Mouse (Mus musculus) urinary bladder, postnatal 14 days (tissue): Measurements from ENCODE around the gene Zfp426.
A peak's percentile ranks its signal among the peaks of the same experiment; 100 is the strongest.

ENCODE experiments used
- DNase-seq: peaks from one replicate; pipeline ENCODE4 v3.0.0; 2021; ENCODE audit warnings: low spot score

Gene Zfp426

DNA sequence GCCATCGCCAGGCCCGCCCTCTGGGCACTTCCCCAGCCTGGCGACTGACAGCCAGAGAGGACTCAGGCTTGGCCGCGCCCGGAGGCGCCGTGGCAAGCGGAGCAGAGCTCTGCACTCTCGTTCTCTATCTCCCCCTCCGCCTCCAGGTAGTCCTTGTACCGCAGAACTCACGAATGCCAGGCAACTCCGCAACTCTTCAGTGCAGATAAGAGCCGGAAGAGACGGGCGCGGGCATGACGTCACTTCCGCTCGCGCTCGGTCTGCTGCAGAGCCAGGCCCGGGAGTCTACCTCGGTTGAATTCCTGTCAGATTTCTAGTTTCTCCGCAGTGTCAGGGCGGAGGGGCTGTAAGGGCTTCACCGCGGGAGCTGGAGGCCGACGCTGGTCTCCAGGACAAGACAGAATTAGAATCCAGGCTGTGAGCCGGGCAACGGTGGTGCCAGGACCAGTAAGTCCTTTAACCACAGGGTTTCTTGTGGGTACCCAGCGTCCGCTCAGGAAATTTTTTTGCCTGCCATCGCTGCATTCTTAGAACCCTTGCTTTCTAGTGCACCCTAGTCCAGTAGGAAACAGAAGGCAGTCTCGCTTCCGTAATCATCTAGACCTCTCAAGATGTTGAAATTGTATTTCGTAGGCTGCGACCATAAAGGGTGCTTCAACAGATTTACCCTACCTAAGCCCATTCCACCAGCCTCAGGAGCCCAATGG is at the start of gene Zfp426:
Gene Zfp426, minus strand, starts transcription at position 220 of the 707 bp plus-strand sequence.
- peak; percentile 83 for DNase-seq

DNA sequence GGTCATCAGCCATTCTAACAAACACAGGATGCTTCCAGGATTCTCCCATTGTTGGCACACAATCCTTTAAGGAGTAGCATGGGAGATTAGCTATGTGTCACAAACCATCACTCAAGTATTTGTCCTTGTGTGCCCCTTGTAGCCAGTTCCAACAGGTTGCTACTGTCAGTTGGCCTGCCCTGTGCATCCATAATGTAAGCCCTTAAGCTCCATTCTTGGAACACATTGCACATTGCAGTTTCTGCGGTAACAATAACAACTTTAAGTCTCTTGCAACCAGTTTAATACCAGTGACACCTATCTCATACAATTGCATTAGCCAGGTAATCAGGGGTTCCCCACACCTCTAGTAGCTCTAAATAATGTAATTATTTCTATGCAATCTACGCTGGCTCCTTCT is 44.1 kb upstream of the Zfp426 start:
- no peak for DNase-seq

GRCm38 (mm10) chr9:20534326-20534926 is 41.9 kb upstream of the Zfp426 start:
- DNase-seq, result no peak

GRCm38 (mm10) chr9:20521306-20521957 is 28.9 kb upstream of the Zfp426 start, which contains the start of gene Zfp266:
Gene Zfp266, minus strand, starts transcription at chr9:20521417.
- DNase-seq, result peak; percentile 92

- no peak for DNase-seq
Measured at GRCm38 (mm10) chr9:20520531-20521210, 28.1 kb upstream of the Zfp426 start.

DNA sequence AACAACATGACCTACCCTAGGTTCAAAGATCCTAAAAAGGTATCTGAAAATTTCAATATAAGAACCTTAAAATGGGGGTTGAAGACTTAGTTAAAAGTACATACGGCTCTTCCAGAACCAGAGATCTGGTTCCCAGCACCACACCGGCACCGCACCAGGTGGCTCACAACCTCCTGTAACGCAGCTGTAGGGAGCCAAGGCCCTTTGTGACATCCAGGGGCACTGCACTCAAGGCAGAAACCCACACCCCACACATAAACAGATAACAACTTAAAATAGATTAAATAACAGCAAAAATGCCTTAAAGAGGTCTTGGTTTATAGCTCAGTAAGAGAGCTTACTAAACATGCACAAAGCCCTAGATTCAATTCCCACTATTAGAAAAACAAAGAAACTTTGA is 27.4 kb upstream of the Zfp426 start:
- no peak for DNase-seq

DNA sequence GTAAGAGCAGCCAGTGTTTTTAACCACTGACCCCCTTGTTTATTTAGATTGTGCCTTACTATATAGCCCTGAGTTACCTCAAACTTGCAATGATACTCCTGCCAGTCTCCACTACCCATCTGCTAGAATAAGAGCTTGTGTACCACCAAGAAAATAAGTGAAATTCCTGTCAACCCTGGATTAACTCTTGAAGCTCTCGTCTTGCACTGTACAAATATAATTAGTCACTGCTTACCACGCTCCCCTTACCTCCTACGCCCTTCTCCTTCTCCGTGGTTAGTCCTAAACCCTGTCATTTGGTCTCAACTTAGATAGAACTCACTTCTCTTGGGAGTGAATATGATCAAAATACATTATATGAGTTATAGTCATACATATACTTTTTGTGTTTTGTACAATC is 26.2 kb upstream of the Zfp426 start:
- DNase-seq, result no peak

DNA sequence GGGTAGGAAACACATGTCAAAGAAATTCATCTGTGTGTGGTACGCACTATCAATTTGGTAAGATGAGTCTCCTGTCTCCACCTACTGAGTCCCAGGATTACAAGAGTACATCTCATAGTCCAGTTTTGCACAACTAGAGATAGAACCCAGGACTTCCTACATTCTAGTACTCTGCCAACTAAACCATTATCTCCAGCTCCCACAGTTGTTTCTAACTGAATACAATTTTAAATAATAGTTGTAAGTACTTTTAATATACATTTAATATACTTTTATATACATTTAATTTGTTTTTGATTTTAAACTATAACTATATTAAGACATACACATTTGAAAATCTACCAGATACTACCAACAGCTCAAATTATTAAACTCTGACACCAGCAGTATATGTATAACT is 25.2 kb upstream of the Zfp426 start:
- DNase-seq, result no peak

- no peak for DNase-seq
Measured at GRCm38 (mm10) chr9:20514016-20514415, 21.5 kb upstream of the Zfp426 start.

- no peak for DNase-seq
Measured at GRCm38 (mm10) chr9:20512714-20513113, 20.2 kb upstream of the Zfp426 start.

DNA sequence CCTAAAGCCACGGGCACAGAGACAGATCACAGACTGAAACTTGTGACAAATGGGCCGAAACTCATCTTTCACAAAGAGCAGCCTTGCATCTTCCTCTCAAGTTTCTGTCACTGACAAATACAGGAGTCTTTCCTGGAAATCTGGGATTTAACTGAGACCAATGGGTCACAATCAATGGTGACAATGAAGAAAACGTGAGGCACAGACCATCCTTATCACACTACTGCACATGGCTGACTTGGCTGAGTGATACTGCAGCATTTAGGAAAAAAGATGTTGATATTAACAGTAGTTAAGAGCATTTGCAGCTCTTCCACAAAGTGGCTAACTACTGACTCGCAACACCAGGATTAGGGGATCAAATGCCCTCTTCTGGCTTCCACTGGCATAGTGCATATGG is 19.1 kb upstream of the Zfp426 start:
- DNase-seq, result no peak

DNA sequence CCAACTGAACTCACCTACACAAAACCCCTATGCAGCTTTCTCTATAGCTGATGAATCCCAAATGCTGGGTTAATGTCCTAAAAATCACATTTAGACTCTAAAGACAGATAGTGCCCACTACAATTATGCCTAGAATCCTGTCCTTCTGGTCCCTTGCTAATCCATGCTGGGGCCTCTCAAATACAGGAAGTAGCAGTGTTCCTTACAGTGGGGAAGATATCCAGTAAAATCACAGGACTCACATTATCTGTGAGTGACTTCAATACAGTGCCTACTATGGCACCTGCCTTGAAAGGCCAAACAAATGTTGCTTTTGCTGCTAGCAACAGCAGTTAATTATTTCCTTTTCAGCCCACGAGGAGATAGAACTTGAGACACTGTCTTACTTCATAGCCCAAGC is 17.8 kb upstream of the Zfp426 start:
- no peak for DNase-seq

- no peak for DNase-seq
Measured at GRCm38 (mm10) chr9:20509676-20510075, 17.1 kb upstream of the Zfp426 start.

GRCm38 (mm10) chr9:20504801-20505200 is 12.3 kb upstream of the Zfp426 start:
- no peak for DNase-seq

GRCm38 (mm10) chr9:20493281-20493680 is 735 bp upstream of the Zfp426 start:
- DNase-seq, result no peak

DNA sequence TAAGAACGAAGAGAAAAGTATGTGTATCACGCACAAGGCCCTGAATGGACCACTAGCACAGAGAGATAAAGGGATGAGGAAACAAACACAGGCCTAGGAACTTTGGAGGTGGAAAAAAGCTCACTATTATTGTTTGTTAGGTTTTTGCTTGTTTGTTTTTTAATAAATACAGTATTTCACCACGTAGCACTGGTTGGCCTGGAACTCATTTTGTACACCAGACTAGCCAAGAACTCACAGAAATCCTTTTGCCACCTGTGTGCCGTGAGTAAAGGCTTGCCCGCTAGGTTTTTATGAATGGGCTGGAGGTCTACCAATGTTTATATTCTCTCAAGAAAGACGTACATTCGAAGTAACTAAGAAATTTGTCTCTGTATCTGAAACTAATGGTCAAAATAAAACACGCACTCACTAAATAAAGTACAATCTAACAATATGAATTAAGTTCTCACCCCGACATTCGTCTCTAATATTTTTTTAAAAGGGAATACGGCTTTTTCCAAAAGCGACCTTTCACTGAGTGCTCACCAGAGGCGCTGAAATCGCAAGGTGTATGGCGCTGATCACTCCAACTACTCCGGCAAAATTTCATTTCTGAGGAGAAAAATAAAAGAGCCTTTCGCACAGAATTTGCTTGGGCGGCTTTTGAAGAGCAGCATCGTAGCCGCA is 554 bp downstream of the Zfp426 start:
- DNase-seq, result no peak

GRCm38 (mm10) chr9:20489536-20489935 is 3.0 kb downstream of the Zfp426 start:
- no peak for DNase-seq

DNA sequence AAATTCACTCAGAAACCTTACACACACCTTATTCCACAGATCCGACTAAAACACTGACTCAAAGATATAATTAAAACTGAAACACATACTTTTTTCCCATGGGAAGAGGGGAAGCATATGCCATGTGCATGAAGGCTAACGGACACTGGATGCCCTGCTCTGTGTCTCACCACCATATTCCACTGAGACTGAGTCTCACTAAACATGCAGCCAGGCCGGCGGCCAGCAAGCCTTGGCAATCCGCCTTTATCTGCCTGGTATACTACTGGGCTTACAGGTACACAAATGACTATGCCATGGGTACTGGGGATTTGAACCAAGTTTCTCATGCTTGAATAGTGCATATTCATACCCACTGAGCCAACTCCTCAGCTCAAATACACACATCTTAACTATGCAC is 13.2 kb downstream of the Zfp426 start:
- DNase-seq, result no peak

DNA sequence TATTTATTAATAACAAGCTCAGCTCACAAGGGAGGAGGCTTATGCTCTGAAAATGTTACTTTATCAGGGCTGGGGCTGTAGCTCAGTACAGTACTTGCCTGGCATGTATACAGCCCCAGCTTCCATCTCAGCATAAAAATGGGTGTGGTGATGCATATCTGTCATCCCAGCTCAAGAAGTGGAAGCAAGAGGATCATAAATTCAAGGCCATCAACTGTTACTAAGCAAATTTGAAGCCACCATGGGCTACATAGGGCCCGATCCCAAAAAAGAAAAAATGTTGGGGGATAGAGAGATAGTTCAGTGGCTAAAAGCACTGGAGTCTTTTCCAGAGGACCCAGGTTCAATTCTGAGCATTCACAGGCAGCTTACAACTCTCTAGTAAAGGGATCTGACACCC is 15.9 kb downstream of the Zfp426 start:
- no peak for DNase-seq

DNA sequence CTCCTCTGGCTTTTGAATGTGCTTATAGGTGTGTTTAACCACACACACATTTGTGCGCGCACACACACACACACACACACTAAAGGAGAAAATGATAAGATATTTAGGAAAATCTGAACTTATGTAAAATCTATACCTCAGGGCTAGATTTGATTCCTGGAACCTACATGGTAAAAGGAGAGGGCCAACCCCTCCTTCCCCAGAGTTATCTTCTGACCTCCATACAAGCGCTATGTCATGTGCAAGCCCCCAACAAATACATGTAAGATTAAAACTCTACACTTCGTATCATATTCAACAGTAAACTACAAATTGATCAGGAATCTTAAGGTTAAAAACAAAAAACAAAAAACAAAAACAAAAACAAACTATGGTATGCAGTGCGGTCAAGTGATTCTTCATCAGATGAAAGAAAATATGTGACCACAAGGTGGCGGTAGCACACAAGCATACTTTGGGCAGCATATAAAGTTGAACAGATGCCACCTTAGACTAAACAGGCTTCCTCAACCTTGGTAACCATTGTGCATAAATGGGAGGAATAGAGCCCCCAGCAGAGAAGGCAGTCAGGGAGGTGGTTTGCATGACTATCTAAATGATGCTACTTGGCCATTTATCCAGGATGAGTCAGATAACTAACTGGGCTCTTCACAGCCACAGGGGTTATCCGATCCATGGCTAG is 25.6 kb downstream of the Zfp426 start:
- peak; percentile 69 for DNase-seq
